Mouse (Mus musculus) cerebellum, adult 18-20 months (tissue): ENCODE results near the gene Amigo3.

Experiments used
- DNase-seq, 2 experiments: peaks; one replicate each; pipeline ENCODE4 v3.0.0; 2021

The Amigo3 gene

GRCm38 (mm10) chr9:108053665-108054225 lies 786 bp downstream of the Amigo3 start:
- peak; percentile 19 to 40 for DNase-seq

DNA sequence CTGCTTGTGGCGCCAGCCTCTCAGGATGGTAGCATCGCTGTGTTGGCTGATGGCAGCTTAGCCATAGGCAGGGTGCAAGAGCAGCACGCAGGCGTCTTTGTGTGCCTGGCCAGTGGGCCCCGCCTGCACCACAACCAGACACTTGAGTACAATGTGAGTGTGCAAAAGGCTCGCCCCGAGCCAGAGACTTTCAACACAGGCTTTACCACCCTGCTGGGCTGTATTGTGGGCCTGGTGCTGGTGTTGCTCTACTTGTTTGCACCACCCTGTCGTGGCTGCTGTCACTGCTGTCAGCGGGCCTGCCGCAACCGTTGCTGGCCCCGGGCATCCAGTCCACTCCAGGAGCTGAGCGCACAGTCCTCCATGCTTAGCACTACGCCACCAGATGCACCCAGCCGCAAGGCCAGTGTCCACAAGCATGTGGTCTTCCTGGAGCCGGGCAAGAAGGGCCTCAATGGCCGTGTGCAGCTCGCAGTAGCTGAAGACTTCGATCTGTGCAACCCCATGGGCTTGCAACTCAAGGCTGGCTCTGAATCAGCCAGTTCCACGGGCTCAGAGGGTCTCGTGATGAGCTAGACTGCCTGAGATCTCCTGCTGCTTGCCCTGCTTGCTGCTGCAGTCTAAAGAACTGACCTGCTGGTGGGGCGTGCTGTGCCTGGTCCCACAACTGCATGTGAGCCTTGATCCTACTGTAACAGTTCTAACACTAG lies 1.5 kb downstream of the Amigo3 start:
- DNase-seq: peak in 1 of 2 experiments; percentile 7

DNA sequence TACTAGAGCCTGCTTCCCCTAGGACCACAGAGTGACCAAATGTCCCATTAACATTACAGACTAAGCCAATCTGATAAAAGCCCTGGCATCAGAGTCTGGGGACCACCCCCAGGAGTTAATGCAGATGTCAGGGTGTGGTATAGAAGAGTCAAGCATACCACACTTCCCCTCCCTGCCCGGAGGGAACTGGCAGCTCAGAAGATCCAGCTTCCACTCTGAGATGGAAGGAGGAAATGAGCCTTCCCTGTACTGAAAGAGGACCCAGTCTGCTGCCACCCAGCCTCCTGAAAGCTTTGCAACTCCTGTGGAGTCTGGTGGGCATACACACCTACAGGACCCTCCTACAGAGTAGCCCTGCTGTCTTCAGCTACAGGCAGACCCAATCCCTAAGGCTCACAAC lies 2.1 kb downstream of the Amigo3 start:
- DNase-seq: no peak

DNA sequence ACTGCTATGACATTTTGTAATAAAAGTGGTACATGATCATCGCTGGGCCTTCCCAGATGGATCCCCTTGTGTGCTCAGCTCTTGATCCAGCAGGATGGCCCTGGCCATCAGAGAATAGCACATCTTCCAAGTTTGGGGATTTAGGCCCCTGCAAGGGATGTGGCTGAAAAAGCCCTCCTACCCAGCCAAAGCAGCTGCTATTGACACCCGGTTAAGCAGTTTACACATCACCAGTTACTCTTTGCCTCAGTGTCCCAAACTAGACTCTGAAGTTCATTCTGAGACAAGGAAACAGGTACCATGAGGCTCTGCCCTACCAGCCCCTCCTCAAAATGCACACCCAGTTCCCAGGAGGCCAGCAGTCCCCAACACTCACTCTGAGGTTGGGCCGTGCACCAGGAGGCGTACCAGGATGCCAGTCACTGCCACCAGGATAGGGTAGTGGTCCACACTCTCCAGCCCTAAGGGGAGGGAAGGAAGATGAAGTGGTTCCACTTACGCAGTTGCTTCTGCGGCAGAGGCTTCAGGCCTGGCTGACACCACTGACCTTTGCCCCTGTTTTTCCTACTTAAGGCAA lies 2.8 kb downstream of the Amigo3 start:
- DNase-seq: no peak

DNA sequence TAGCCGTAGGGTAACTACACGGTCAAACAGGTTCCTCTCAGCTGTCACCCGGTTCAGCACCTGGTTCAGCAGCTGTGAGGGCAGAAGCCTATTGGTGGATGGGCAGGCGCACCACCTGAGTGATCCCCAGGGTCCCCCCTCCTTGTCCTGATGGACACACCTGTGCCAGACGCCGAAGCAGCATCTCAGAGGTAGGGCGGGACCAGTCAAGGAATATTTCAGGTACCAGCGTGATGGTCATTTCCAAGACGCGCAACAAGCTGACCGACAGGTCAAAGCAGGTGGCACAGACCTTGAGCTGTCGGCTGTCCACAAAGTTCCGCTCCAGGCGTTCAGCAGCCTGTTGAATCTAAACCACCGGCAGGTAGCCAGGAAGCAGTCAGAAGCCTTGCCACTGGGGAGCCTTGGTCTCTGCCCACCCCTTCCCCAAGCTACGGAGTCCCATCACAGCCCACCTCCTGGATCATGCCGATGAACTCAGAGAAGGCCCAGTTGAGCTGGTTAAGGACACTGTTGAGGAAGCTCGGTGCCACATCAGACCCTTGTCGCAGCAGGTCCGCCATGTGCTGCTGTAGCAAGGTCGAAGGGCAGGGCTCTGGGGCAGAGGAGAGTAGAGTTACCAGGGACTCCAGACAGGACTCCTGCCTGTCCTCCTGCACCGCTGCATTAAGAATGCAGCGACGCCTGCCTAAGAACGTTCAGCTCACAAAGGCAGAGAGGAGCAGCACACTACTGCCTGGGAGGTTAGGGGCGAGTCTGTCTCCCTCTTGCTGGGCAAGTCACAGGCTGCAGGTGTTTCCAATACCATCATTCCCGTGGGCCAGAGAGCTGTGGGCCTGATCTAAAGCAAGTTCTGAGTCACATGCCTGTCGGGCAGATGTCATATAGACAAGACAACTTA lies 3.7 kb downstream of the Amigo3 start:
- peak; percentile 6 to 15 for DNase-seq

GRCm38 (mm10) chr9:108057262-108057562 lies 4.3 kb downstream of the Amigo3 start:
- DNase-seq: peak in 1 of 2 experiments; percentile 7

GRCm38 (mm10) chr9:108058291-108058690 lies 5.3 kb downstream of the Amigo3 start:
- peak in 1 of 2 experiments; percentile 13 for DNase-seq

GRCm38 (mm10) chr9:108062142-108062541 lies 9.2 kb downstream of the Amigo3 start:
- DNase-seq: no peak

DNA sequence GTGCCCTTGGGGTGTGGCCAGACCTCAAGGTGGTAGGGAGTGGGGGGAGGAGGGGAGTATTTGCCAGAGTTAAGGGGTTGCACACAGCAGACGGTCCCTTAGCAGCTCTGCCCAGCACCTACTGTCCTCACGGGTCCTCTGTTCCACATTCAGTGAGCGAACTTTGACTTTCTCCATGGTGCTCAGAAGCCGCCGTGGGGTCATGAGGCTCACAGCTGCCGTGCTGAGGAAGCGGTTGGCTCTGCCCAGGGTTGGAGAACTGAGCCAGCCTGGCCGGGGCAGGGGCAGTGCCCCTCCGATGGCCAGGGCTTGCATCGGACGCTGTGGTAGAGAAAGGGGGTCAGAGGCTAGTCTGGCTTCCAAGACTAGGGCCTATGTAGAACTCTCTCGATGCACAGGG lies 10.4 kb downstream of the Amigo3 start:
- DNase-seq: no peak

DNA sequence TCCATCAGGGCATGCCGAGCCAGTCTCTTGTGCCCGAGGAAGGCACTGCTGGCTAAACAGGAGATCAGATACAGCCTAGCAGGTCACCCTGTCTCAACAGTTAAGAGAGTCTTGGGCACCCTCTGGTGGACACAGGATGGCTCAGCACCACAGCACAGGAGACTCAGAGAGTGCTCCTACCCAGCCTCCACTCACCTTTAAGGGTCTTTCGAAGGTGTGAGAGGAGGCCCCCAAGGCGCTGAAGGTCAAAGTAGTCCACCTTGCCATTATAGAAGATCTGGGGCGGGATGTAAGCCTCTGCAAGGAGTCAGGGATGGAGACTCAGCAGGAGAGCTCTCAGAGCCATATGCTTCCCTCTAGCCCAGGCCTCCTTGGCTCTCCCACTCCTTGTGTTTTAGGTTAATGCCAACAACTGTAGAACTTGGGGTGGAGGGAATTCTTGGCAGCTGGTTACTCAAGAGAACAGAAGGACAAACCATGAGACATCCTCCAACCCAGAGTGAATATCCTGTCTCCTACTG lies 12.6 kb downstream of the Amigo3 start:
- peak; percentile 87 to 88 for DNase-seq

GRCm38 (mm10) chr9:108067199-108067598 lies 14.2 kb downstream of the Amigo3 start:
- DNase-seq: peak in 1 of 2 experiments; percentile 41

GRCm38 (mm10) chr9:108067900-108068299 lies 14.9 kb downstream of the Amigo3 start:
- peak; percentile 92 to 93 for DNase-seq

DNA sequence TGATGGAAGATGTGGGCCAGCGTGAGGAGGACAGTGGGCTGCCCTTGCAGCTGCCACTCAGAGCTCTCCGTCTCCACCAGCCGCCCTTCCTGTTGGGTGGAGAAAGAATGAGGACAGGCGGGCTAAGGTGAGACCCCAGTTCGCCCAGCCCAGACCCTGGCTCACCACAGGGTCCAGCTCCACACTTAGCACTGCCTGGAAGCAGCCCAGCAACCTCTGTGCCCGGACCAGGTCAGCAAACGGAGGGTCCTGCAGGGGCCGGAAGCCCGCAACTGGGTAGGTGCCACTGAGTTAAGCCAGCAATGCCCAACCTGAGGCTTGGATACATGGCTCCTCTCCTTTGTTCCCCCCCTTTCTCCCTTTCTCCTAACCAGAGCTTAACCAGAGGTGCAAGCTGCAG lies 16.0 kb downstream of the Amigo3 start:
- DNase-seq: peak in 1 of 2 experiments; percentile 25

- DNase-seq: peak in 1 of 2 experiments; percentile 28
Measured at GRCm38 (mm10) chr9:108069529-108069928, 16.6 kb downstream of the Amigo3 start.

DNA sequence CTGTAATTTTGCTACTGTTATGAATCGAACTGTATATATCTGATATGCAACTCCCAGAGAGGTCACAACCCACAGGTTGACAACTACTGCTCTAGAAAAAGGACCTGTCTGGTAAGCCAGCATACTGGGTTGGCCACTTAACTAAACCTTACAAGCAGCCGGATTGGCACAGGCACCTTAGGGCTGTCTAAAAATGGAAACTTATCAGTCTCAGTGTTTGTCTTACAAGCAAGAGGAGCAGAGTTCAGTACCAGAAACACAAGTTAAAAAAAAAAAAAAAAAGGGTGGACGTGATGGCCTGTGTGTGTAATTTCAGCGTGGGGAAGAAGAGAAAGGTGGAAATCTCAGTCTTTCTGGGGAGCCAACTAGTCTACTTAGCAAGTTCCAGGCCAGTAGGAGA lies 18.8 kb downstream of the Amigo3 start:
- DNase-seq: no peak

- peak; percentile 63 to 66 for DNase-seq
Measured at GRCm38 (mm10) chr9:108072481-108072924, 19.5 kb downstream of the Amigo3 start.

GRCm38 (mm10) chr9:108073141-108073930 lies 20.4 kb downstream of the Amigo3 start:
- DNase-seq: peak; percentile 81 to 90

DNA sequence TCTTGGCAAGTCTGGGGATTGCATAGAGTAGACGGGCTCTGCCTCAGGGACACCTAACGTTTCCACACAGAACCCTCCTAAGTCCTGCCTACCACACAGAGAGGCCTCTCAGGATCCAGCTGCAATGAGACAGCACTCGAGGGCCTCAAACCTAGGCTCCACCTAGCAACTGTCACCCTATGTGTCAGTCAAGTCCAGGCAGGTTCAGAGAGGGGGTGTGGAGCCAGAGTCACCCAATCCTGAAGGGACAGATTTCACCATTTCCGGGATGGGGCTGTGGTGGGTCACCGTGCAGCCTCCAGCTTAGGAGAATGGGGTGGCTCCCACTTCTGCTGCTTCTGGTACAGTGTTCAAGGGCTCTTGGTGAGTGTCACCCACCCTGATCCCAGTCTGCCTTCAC lies 27.2 kb downstream of the Amigo3 start, which contains the start of gene Mst1:
Gene Mst1 (plus strand): TSS at position 269 of the 400 bp plus-strand sequence.
- no peak for DNase-seq

- peak in 1 of 2 experiments; percentile 47 for DNase-seq
Measured at GRCm38 (mm10) chr9:108082549-108082948, 29.6 kb downstream of the Amigo3 start.

DNA sequence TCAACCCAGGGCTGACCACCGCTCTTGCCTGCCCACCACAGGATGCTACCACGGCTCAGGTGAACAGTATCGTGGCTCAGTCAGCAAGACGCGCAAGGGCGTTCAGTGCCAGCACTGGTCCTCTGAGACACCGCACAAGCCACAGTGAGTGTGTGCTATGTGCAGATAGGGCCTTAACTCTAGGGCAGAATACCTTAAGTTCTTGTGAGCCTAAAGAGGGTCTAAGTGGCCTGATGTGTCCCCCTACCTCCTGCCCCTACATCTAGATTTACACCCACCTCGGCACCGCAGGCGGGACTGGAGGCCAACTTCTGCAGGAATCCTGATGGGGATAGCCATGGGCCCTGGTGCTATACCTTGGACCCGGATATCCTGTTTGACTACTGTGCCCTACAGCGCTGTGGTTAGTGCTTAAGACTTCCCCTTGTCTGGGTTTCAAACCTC lies 30.1 kb downstream of the Amigo3 start, which contains the start of gene Rnf123:
Gene Rnf123 (minus strand): TSS at position 359 of the 444 bp plus-strand sequence.
- no peak for DNase-seq

GRCm38 (mm10) chr9:108083561-108083960 lies 30.6 kb downstream of the Amigo3 start:
- no peak for DNase-seq

DNA sequence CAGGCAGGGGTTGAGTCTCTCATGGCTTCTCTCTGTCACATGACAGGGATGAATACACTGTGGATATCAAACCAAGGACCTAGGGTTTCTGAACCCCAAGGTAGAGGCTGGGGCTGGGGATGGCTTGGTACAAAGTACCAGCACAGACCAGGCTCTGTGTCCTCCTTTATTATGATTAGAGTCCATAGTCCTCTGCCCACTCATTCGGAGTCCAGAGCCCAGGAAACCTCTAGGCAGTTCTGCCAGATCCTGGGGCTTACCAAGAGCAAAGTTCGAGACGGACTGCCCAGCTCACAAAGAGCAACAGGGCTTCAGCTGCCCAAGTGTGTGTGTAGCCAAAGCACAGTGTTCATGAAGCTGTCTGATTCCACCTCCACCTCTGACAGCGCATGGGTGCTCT lies 32.3 kb downstream of the Amigo3 start:
- no peak for DNase-seq
